Mouse (Mus musculus): ENCODE measurements at regions not wholly inside any gene's neighbourhood (a gene's known extent, or its start where the extent isn't known, plus 50 kb on each side); places are given as distances from the start of the nearest gene placed in this dataset.

DNA sequence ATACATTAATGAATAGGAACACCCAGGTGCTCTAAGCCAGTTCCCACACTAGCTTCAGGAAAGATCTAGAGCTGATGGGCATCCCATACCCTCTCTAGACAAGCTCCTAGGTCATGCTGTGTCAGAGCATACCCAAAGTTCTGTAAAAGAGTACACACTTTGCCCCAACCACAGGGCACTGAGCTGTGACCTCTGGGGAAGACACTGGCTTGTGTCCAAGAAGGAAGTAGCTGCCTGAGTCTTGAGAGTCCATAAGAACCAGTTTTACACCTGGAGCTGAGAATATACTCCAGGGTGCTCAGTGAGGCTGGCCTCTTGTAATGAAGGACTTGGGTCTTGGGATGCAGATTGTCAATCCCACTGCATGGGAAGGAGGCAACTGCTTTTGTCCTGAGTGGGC is 211.4 kb downstream of the Bcl2l11 start:
- no peak for DNase-seq (ENCODE audit: low spot score)

DNA sequence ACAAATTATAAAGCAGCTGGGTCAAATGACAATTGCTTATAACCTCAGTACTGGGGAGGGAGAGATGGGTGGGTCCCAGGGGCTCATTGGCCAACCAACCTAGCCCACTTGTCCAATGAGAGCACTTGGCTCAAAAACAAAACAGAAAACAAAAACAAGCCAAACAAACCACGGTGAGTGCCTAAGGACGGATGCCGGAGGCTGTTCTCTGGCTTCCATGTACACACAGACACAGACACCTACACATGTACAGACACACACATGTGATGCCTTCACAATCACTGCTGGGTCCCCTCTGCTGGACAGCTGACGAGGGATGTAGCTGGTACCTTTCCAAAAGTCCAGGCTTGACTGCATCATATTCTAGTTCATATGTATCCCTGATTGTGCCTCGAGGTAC is 212.0 kb downstream of the Bcl2l11 start:
- no peak for DNase-seq (ENCODE audit: low spot score)

DNA sequence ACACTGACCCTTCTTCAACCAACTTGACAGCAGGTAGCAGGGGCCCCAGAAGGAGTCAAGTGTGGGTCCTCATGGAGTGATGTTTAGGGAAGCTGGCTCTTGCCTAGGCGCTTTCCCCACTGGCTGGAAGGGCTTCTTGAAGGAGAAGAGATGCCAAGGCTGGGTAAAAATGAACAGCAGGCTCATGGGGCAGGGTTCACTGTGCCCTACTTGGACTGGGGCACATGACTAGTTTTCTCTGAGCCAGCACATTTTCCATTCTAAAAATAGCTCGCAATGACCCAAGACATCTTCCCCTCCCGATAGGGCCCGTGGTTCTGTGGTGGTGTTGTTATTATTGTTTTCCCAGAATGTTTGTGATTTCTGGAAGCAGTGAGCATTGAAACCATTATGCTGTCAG is 212.6 kb downstream of the Bcl2l11 start:
- DNase-seq (ENCODE audit: low spot score): no peak

DNA sequence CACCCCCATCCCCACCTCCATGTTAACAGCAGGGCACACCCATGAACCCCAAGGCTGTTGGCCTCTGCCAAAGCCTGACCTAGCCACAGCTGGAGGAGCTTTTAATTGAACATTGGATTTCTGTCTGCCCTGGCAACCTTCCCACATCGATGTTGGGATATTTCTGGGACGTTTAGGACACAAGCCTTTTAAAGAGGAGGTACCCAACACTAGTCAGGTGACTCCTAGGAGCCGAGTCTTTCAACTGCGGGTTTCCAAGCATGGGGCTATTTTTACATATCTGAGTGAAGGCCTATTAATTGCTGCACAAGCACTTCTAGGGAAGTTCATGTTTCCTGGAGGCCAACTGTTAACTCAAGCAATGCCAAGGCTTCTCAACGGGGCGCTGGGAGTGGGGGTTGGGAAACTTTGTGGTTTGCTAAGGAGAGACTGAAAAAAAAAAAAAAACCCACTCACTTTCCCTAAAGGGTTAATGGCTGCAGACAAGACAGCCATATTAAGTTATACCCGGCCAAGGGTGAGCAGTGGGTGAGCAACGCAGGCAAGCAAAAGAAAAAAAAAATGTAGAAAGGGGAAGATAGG is 213.3 kb downstream of the Bcl2l11 start:
- DNase-seq (ENCODE audit: low spot score): no peak

DNA sequence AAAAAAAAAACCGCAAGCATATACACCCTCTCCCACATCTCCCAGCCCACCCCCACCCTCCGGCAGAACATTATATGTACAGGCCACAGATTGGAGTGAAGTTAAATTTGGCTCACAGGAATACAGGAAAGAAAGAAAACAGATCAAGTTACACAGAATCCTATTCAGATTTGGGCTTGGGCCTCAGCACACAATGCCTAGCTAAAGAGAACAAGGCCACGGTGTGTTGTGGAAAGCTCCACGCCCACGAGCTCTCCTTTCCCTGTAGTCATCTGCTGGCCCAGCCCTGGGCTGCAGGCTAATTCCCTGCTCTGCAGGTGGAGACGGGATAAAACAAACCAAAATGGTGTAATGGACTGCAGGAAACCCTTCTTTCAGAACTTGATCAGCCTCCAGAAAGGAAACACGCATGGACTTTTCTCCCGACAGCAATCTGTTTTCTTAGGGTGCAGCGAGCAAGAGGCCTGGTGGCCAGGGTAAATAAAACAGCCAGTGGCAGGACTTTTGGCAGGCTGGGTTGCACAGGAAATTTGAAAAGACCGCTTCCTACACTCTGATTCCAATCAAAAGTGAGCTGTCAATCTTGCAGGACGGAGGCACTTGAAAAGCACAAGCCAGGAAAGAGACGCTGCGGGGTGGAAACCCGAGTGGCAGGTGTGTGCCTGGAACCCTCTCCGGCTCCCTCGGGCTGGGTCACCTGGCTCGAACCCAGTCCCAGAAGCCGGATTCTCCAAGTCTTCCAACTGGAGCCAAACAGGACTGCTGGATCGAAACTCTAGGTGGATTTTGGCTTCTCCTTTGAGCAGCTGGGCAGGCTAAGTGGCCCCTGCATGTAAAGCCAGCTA is 214.0 kb downstream of the Bcl2l11 start:
- DNase-seq (ENCODE audit: low spot score): no peak

DNA sequence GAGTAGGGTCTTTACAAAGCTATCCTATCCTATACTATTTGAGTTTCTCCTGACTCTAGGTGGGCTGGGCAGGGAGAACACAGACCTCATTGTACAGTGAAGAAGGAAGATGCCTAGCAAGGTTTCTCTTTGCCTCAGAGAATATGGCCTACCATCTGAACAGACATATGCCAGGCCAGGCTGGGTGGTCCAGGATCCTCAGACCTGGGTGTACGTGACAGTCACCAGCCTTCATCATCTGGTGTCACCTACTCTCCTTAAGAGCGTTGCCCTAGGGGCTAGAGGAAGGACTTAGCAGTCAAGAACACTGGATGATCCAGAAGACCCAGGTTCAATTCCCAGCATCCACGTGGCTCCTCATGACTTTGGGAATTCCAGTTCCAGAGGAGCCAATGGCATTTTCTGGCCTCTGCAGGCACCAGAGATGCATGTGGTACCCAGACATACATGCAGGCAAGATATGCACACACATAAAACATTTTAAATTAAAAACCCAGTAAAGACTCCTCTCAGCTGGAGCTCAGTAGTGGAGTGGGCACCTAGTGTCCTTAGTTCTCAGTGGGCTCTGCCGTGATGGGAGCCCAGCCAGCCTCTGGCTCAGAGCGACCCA is 214.9 kb downstream of the Bcl2l11 start:
- DNase-seq (ENCODE audit: low spot score): no peak

DNA sequence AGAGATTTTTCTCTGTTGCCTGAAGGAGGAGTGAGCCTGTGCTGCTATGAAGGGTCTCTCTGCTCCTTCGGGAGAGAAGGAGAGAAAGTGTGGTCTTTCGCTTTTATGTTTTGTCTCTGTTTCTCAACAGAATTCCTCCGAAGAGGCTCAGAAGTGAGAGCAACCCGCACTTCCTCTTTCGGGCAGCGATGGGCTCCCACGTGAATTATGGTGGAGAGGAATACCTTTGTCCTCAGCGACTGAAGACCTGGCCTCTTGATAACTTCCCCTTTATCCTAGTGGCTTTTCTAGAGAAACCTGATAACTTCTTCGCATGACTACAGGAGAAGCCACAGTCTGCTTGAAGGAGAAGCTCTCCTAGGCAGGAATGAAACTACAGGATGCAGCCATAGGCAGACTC is 216.4 kb downstream of the Bcl2l11 start:
- no peak for DNase-seq (ENCODE audit: low spot score)

DNA sequence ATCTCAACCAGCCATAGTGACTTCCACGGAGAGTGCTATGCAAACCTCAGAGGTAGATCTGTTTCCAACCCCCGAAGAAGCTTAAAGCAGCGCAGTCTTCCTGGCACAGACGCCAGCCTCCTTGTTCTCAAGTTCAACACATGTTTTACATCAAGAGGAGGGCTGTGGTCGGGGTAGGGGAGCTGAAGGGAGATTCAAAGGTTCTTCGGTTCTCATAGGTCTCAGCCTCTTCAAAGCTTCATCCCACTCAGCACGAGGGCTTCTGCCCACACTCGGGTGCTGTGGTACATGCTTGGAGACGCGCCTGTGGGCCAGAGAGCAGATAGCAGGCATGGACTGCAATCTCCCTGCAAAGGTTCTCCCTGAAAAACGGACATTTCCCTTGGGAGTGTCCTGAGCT is 219.7 kb downstream of the Bcl2l11 start:
- DNase-seq (ENCODE audit: low spot score): no peak

DNA sequence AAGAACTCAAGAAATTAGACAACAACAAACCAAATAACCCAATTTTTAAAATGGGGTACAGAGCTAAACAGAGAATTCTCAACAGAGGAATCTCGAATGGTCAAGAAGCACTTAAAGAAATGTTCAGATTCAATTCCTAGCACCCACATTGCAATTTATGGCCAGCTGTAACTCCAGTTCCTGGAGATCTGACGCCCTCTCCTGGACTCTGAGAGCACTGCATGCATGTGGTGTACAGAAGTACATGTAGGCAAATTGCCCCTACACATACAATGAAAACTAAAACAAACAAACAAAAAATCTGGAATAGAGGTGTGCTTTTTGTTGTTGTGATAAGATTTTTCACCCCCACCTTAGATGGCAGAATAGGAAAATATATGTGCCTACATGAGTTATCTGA is 222.7 kb downstream of the Bcl2l11 start:
- DNase-seq (ENCODE audit: low spot score): no peak

DNA sequence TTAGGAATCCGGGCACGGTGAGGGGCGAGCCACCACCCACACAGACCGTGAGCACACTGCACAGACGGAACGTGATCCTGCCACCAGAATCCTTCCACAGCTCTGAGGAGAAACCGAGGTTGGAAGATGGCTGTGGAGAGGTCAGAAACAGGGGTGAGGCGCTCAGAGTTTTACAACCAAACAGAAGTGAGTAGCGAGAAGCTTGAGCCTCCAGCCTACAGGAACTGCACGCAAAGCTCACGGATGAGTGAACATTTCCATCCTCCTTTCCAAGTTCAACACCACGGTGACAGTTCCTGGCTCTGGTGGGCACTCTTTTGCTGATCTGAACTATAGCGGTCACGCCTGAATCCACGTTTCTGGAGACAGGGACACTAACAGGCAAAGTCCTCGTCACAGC is 225.6 kb downstream of the Bcl2l11 start:
- no peak for DNase-seq (ENCODE audit: low spot score)

DNA sequence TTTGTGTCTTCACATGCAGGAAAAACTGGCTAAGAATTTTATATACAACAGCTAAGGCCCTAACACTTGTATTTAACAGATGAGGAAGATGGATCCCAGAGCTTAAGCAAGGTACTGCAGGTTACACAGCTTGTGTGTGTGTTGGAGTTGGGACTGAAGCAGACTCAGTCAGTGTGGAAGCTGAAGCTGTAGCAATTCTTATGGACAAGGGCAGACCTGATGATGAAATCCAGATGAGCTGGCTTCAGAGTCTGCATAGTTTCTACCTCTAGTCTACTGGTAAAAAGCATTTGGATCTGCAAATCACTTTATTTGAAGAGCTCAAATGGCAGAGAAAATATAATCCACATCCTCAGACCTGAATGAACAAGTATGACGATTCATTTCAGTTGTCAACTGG is 226.7 kb downstream of the Bcl2l11 start:
- DNase-seq (ENCODE audit: low spot score): no peak

DNA sequence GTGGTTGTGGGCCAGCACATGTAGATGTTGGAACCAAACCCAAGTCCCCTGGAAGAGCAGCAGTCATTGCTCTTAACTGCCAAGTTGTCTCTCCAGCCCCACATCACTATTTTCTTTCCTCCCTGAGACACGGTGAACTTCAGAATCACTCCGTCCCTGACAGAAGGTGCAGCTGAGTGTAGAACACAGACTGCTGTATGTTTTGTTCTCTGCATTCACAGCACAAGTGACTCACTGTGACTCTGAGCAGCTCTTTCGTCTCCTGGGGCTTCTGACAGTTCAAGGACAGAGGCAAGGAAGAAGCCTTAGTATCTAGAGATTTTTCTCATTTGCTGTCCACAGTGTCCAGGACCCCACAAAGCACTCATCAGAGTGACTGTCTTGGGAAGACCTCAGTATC is 227.6 kb downstream of the Bcl2l11 start:
- DNase-seq (ENCODE audit: low spot score): no peak

DNA sequence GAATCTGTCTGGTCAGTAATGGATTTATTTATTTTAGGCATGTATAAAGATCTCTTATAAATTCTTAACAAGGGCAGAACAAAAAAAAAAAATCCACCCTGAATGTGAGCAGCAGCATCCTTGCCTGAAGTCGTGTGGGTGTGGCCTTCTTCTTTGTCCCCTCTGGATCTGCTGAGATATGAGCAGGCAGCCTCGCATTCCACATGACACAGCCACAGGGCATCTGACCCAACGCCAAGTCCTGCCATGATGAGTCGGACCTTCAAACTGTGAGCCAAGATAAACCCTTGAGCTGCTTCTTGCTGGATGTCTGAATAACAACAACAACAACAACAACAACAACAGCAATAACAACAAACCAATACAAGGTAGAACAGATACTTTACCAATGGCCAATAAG is 230.5 kb downstream of the Bcl2l11 start:
- DNase-seq (ENCODE audit: low spot score): no peak

DNA sequence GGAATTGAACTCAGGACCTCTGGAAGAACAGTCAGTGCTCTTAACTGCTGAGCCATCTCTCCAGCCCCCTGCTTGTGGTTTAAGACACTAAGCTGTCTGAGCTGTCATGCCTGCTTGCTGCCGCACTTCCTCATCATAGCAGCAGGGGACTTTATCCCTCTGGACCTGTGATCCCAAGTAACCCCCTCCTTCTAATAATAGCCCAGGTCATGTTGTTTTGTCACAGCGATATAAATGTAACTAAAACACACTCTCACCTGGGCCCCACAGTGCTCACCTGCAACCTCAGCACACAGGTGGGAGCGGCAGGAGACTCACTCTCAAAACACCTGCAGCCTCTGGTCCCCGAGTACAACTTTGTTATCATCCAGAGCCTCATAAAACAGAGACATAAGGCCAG is 231.9 kb upstream of the Spdye4c start:
- no peak for DNase-seq (ENCODE audit: low spot score)

DNA sequence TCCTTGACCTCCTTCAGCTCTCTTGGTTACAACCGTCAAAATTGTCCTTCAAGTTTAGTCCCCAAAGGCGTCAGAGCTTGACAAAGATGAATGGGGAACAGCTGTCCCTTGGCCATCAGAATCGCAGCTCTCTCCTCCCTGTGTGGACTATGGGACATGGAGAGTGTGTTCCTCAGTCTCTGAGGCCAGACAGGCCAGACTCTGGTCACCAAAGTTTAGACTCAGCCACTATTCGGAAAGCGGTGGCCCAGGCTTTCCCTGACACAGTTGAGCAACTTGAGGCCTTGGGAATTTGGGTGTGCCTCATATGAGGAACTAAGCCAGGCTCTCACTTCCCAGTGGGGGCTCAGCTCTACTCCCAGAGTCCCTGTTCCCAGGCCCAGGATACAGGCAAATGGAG is 230.5 kb upstream of the Spdye4c start:
- no peak for DNase-seq (ENCODE audit: low spot score)

DNA sequence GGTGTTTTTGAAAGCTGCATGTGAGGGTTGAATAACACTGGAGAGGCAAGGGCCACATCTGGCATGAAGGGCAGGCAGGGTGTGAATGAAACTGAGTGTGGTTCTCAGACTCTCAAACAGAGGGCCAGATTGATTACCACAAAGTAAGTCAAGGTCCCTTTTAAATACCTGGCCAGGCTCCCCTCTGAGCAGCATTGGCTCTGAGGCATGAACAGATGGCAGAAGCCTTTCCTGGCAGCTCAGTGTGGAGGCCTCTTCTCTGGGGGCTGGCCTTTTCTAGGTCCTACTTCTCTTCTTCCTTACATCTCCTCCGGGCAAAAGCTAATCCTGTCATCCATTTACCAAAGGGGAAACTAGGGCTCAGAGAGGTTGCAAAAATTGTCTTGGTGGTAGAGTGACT is 229.6 kb upstream of the Spdye4c start:
- no peak for DNase-seq (ENCODE audit: low spot score)

DNA sequence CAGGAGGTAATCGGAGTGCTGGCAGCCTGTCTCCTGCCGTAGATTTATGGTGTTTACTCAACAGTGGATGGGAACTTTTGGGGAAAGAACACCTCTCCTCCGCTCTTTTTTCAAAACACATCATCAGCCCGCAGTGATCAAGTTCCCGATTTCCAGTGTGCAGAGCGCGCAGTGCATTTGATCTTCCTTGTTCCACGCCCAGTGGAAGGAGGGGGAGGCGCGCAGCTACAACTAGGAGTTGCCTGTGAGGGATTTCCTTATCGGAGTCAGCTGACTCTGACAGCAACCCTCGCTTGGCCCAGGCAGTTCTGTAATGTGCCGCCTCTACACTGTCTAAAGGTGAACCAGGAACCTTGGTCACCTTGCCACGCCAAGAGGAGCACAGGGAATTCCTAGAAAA is 226.8 kb upstream of the Spdye4c start:
- peak; percentile 63 for DNase-seq (ENCODE audit: low spot score)

DNA sequence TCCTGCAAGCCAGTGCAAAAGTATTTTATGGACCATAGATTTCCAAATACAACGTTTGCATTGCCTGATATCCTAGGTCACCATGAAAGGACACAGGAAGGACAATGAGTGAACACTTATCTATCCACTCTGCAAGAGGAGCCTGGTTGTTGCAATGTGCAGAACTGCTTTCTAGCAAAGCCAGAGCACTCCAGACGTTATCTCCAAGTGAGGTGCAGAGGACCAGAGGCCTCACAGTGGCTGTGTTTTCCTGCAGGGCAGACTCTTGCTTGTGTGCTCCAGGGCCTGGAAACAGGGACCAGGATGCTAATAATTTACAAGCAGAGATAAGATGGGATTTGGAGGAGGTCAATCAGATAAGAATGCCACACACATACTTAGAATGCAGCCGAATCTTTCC is 226.0 kb upstream of the Spdye4c start:
- DNase-seq (ENCODE audit: low spot score): no peak

DNA sequence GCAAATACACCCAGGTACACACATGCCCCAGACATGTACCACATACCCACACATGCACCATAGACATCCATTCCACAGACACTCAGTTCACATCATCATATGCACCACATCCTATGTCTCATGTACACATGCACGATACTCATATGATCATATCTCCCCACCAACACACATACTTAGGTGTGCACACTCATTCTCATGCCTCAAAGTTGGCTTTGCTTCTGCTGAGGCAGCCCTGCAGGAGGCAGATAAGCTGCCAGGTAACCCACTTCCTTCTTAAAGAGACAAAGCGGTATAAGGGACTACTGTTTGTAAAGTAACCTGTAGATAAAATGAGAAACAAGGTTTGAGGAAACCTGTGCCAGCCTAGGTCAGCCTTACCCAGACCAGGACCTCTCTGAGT is 225.2 kb upstream of the Spdye4c start:
- no peak for DNase-seq (ENCODE audit: low spot score)

DNA sequence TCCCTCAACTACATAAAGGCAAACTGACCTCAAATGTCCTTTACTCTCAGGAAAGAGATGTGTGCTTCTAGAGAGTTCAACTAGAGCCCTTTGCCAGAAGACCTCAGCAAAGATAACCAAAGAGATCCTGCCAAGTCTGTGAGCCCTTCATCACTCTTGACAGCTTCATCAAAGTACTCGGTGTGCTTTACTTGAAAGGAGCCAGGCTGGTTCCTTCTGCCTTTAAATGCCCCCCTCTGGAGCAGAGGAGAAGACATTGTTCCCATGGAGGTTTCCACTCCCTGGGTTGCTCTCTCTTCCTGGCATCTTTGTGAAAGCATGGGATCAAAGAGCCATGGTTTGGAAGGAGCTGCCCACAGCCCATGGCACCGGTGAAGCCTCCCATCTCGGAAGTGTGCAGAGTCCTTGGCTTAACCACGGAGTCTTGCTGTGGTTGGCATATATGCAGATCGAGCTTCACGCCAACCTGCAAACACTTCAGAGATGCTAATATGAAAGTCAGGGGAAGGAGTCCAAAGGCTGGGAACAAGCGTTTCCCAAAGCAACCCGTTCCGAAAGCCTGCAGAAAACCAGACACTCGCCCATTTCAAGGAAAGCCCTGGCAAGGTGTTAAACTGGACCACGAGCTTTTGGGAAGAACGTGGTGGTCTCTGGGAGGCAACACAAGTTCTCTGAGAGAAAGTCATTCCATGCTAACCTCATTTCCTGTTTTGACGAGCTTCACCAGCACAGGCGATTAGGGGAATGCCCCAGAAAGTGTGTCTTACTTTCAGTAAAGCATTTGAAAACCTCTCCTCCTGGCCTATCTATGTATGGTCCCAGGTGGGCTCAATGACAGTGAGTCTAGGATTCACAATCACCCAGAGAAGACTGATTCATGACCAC is 223.5 kb upstream of the Spdye4c start:
- DNase-seq (ENCODE audit: low spot score): no peak

DNA sequence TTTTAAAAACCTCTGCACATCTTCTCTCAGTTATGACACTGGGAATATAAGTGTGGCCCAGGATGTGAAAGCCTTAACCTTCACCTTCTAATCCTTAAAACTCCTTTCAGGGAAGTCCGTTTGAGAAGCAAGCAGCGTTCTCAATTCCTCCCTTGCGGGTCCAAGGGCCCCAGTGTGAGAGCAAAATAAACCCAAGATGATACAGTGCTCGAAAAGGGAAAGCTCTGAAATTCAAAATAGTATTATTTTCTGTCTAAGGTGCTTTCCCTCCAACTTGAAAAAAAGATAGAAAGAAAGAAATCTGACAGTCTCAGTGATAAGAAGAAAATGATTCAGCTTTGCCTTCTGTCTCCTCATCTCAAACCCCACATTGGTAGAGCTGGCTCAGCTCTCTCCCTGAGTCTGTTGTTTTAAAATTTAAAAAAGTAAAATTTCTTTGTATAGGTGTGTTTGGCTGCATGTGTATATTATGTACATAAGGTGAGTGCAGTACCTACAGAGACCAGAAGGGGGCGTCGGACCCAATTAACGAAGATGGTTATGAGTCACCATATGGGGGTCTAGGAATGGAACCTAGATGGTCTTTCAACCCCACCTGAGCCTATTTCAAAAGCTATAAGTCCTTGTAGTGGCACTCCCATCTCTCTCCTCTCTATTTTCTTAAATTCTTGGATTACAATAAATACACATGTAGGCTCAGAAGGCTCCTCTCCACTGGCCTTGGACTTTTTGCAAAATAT is 222.3 kb upstream of the Spdye4c start:
- no peak for DNase-seq (ENCODE audit: low spot score)

DNA sequence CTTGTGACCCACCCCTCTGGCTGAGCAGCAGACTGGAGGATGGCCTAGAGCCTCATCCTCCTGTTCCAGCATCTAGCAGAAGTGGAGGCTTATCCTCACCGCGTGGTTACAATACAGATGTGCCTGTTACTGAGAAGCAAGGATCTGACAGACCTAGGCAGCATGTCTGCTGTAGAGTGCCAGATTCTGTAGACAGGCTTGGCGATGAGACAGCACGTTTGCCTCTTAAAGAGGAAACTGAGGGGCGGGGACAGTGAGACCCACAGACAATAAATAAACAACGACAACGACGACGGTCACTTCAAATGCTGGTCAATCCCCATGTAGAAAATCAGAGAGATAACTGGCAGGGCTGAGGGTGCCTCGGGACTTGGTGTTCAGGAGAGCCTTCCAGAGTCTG is 220.2 kb upstream of the Spdye4c start:
- no peak for DNase-seq (ENCODE audit: low spot score)

All from ovary, adult 18-20 months (tissue).